Mouse (Mus musculus): ENCODE data around the gene Gk5.

Gene Gk5

GRCm38 (mm10) chr9:96230271-96230670, 111.1 kb downstream of the Gk5 start:
- no peak for DNase-seq
